Mouse (Mus musculus): Measurements from ENCODE around the gene Dpysl5.
A peak's percentile ranks its signal among the peaks of the same experiment; 100 is the strongest.

Gene Dpysl5

DNA sequence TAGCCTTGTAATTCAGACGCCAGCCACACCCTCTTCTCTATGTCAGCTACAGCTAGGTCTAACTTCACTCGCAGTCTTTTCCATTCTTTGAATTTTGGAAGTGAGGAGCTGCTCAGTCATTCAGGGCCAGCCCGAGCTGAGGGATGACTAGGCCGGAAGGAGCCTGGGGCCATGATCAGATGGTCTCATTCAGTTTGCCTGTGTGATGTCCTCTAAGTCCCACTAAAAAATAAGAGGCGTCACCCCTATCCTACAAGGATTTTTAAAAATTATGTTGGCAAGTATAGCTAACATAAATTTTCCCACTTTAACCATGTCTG, 52.1 kb downstream of the Dpysl5 start:
- DNase-seq (ENCODE audit: low spot score in 2 of 2) = no peak

DNA sequence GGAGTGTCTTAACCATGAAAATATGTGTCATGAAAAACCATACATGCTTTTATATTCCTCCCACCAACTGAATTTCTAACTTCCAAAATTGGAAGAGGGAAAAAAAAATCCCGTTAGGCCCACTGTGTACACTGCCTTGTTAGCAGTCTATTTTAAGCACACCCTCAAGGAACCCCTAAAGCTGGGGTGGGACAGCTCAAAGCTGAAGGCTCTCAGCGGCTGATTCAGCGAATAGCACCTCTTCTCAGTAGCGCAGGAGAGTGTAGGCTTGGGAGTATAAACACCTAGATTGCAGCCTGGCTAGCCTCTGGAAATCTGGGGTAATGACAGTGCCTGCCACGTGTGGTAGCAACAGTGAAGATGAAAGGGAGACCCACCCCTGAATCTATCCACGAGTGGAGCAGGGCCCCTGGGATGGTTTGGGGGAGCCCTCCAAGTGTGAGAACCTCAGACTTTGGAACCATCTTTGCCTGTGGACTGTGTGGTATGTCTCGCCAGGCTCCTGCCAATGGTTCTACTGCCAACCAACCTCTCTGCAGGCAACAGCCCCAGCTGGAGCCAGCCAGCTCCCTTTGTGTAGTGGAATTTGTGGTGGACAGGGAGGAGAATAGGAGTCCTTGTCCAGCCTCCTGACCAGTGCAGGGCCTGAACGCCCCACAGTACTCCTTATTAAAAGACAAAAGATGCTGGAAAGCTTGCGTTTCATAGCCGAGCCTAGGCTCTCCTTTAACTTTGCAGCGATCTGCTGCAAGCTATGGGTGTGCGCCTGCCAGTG, 54.4 kb downstream of the Dpysl5 start:
- no peak for DNase-seq (ENCODE audit: low spot score in 2 of 2)

DNA sequence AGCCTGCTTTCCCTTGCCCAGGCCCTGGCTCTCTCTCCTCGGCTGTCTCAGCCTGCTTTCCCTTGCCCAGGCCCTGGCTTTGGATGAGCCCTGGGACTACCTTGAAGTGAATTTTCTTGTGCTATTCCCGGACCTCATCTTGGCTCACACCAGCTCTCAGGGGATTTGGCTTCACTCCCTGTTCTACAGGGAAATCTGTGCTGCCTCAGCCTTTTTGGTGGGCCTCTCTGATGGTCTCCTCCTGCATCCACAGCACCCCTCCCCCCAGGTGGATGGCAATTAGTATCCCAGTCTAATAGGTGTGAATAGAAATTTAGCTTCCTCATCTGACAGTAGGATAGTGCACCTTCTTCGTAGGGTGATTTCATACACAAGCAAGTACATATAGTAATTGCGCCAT, 56.7 kb downstream of the Dpysl5 start:
- DNase-seq (ENCODE audit: low spot score in 2 of 2) = no peak

DNA sequence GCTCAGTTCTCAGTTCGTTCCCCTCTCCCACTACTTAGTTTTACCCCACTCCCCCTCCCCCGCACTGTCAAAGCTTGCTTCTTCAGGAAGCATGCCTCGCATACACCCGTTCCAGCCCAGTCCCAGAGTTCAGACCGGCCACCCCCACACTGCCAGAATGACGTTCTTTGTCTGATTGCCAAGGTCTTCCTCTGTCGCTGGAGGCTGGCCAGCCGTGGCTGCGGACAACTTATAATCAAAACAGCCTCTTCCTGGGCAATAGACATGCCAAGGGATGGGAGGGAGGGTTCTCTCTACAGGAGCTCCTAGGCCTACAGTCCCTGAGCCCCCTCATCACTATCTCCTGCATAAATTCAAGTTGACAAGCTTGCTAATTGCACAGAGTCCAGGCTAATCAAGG, 57.2 kb downstream of the Dpysl5 start:
- no peak for DNase-seq (ENCODE audit: low spot score in 2 of 2)

DNA sequence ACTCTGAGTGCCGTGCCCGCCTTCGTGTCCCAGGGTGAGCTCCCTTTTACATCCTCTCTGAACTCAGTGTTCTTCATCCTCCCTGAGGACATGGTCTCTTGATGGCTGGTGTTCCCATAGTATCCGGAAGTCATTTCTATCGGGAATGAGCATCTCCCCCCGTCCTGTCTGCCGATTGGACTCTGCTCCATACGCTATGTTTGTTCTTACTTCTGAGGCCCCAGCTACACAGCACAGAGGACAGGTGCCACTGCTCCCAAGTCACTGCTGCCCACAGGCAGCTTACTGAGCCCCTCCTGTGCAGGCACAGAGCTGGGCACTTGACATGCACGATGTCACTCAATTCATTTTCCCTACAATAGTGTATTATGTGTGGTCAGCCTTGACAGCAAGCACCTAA, 57.7 kb downstream of the Dpysl5 start:
- no peak for DNase-seq (ENCODE audit: low spot score in 2 of 2)

DNA sequence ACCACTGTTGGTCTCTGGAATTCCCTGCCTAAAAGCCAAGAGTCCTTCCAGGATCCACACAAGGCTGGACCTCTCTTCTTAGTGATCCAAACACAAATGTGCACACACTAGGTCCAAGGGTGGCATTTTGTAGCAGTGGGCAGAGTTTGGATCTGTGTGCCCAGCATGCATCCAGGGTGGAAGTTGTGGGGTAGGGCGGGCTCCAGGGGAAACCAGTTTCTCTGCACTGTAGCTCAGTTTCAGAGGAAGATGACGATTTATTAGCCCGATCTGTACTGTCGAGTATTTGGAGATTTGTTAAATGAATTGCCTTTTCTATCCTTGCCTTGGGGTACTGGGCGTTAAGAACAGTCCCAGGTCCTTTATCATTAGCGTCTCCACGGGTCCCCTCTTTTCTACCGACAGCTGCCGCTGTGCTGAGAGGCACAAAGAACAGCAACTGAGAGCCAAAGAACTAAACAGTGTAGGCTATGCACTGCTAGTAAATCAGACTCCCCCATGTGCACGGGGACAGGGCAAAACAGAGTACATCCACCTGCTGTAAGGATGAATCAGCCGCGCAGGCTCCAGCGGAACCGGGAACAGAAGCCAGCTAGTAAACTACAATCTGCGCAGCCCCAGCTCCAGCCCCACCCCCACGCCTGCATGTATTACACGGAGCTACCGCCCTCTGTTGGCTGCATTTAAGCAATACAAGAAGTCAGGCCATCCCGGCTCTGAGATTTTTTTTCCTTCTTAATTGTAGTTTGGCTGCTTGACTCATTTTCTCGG, 63.4 kb downstream of the Dpysl5 start:
- DNase-seq (ENCODE audit: low spot score in 2 of 2) = peak; percentile 70 to 75

DNA sequence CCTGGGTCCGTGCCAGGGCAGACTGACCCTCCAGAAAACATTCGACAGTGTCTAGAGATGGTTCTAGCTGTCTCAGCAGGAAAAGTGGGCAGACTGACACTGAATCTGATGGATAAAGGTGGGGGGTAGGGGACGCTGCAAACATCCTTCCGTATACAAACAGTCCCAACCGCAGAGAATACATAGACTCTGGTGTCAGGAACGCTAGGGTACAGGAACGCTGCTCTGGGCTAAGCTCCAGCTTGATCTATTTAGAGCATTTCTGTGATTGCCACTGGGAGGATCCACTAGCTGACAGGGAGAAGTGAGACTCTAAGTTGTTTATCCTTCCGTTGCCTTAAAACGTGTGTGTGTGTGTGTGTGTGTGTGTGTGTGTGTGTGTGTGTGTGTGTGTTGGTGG, 69.3 kb downstream of the Dpysl5 start:
- no peak for DNase-seq (ENCODE audit: low spot score in 2 of 2)

DNA sequence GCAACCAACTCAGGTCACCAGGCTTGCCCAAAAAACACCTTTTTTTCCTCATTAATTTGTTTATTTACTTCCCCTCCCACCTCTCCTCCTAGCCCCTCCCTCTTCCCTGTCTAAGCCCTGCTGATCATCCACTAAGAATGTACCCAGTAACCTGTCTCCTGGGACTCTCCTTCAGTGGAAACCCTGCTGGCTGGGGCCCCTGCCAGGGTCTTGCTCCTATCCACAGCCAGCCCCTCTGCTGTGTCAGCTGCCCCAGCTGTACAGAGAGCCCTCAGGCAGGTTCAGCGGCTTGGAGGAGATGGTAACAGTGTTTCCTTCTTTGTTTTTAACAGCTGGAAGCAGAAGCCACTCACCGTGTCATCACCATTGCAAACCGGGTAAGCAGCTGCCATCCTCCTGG, 69.8 kb downstream of the Dpysl5 start:
- no peak for DNase-seq (ENCODE audit: low spot score in 2 of 2)

DNA sequence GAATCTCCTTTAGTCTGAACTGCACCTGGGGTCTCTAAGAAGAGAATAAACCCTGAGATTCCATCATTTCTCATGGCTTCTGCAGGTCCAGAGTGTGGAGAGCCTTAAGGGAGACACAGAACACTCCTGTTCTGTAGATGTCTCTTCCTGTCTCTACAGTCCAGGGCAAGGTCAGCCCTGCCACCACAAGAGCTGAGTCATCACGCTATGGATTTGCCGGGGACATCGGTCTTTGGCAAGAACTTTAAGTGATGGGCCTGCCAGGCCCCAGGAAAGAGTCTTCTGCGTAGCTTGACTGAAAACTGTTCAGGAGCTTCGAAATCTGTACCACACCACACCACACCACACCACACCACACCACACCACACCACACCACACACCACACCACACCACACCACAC, 76.0 kb downstream of the Dpysl5 start:
- DNase-seq (ENCODE audit: low spot score in 2 of 2) = no peak

DNA sequence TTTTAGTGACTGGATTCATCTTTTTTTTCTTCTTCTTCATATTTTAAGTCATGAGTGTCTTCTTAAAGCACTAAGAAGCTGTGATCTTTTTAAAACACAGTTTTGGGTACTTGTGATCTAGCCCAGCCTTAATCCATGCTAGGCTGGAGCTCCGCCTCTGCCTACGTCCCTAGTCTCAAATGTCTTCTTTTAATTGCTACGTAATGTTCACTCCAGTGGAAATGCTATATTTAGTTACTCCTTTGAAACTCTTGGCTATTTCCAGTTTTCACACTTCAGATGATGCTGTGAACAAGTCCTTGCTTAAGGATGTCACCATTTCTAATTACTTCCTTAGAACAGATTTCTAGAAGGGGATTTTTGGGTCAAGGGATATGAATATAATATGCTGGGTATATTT, 78.7 kb downstream of the Dpysl5 start:
- no peak for DNase-seq (ENCODE audit: low spot score in 2 of 2)

DNA sequence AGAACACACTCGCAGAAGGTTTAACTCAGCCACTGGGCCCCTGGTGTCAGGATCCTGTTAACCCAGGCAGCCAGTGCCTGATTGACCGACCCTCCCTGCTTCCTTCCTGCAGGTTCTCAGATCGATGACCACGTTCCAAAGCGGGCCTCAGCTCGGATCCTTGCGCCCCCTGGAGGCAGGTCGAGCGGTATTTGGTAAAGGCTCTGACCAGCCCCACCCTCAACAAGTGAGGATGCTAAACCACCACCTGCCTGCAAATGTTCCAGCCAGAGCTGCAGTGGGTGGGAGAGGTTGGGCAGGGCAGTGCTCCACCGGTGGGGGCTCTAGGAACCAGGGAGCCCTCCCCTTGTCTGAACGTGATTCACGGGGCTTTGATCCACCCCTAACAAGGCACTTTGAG, 84.8 kb downstream of the Dpysl5 start:
- peak; percentile 61 to 62 for DNase-seq (ENCODE audit: low spot score in 2 of 2)

DNA sequence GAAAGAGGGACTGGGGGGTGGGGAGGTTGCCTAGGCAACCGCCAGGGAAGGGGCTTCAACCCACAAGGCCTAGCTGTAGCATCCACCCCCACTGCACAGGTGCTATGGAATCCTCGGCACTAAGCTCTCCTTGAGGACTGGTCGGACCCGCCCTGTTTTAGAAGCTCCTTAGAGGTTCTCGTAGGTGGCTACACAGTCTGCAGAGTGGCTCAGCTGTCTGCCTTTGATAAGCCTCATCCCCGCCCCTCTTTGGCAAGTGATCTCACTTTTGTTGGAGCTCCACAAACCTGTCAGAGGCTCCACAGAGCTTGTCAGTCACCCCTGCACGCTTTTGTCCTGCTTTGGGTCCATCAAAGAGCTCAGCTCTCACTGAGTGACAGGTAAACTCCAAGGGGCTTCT, 86.1 kb downstream of the Dpysl5 start:
- peak; percentile 40 to 66 for DNase-seq (ENCODE audit: low spot score in 2 of 2)

DNA sequence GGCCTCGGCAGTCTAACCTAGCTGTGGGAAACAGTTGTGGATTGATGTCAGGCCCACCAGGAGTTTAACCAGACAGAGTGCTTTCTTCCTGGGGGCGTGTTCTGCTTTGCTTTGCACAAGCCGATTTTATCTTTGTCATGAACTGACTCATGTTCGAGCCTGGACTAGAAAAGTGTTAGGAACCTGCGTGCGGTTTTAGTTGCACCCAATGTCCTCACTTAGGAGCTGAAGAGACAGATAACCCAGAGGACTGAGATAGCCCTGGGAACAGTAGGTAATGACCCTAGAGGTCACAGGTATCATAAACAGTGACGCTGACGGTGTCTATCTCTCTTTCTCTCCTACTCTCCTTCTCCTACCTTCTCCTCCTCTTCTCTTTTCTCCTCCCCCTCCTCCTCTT, 86.6 kb downstream of the Dpysl5 start:
- no peak for DNase-seq (ENCODE audit: low spot score in 2 of 2)

DNA sequence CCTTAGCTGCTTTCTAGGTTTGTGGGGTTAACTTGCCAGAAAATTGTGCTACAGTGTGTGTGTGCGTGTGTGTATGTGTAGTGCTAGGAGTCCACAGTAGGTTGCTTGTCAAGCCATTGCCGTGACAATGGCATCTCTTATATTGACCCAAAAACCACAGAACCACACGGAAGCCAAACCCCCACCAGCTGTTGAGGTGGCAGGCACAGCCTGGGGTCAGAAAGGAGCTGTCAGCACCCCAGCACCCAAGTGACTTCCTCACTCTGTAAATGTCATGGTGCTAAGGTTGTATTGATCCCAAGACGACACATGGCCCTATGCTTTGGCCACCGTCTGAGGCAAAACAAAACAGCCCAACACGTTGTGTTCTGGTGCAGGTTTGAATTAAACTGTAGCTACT, 87.6 kb downstream of the Dpysl5 start:
- DNase-seq (ENCODE audit: low spot score in 2 of 2) = no peak

DNA sequence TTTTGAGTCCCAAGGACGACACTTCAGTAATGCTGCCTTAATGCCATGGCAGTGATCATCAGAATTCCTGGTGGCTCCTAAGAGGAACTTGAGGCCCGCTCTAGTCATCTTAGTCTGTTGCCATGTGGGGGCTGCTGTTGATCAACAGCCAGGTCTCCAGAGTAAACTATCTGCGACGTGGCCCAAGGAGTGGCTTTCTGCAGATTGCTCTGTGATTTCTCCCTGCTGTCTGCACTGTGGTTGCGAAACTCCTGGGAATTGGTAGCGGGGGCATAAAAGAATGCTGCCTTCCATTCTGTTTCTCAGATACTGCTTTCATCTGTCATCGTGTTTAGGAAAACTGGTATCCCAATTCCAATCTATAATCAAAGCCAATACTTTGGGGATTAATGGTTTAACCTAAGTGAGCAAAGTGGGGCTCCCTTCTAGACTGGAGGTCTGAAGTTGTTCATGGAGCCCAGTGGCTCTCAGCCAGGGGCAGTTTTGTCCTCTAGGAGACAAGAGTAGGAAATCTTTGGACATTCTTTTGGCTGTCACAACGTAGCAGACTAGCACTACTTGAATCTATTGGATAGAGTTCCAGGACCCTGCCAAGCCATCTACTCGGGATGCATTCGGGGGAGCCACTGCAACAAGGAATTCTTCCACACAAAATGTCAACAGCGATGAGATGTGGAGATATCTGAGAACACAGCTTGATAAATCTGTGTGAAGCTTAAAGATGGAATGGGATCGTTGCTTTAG, 91.5 kb downstream of the Dpysl5 start:
- DNase-seq (ENCODE audit: low spot score in 2 of 2) = no peak

DNA sequence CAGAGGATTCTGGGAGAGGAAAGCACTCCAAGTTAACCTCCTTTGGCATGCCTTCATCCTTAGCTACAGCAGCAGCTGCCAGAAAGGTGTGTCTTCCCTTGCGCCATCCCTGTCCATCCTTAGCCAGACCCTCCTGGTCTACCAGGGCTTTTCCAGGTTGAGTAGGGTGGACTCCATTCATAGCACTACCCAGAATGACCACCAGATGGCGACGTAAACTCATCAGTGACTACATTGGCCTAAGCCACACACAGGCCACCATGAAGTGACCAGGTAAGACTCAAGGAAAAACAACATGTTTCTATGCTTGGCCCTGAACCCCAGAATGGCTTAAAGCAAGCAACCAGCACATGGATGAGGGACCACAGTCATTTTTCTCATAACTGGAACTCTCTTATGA, 94.7 kb downstream of the Dpysl5 start:
- peak; percentile 67 to 78 for DNase-seq (ENCODE audit: low spot score in 2 of 2)

DNA sequence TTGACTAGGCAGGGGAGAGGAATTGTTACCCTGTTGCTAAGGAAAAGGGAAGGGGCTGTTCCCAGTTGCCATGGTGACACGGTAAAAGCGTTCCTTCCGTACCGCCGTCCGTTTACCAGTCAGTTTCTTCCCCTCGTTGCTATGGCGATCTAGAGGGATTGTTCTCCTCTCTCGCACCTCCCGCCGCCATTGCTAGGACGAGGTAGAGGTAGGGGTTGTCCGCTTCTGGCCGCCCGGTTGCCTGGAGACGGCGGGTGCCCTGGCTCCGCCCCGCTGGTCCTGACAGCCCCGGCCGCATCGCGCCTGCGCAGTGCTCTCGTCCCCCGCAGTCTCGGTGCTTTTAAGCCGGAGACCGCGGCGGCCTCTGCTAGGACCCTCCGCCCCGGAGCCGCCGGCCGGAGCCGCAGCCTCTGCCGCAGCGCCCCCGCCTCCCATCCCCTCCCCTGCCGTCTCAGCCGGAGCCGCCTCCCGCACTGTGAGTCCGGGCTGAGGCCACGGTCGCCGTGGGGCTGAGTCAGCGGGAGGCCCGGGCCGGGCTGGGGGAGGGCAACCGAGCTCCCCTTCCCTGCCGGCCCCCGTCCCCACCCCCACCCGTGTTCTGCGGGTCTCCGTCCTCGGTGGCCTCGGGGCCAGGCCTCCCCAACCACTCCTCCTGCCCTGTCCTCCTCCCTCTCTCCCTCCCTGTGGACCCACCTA, 103.2 kb downstream of the Dpysl5 start, which contains the start of gene Mapre3:
Gene Mapre3, plus strand, starts transcription at position 218 of the 696 bp plus-strand sequence.
- DNase-seq (ENCODE audit: low spot score in 2 of 2) = peak; percentile 84 to 86

DNA sequence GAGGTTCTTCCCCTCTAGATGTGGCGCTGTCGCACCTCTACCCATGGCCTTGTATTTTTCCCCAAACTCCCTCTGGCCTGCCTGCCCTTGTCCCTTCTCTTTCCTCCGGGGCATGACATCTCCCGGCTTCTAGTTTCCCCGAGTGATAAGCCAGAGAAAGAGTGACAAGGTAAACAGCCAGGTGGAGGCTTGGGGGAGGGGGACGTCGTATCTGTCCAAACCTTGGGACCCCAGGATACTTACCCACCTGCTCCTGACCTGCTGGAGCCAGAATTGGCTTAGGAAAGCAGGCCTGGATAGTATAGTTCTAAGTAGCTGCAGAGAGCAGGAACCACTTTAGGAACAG, 103.7 kb downstream of the Dpysl5 start:
- DNase-seq (ENCODE audit: low spot score in 2 of 2) = no peak

DNA sequence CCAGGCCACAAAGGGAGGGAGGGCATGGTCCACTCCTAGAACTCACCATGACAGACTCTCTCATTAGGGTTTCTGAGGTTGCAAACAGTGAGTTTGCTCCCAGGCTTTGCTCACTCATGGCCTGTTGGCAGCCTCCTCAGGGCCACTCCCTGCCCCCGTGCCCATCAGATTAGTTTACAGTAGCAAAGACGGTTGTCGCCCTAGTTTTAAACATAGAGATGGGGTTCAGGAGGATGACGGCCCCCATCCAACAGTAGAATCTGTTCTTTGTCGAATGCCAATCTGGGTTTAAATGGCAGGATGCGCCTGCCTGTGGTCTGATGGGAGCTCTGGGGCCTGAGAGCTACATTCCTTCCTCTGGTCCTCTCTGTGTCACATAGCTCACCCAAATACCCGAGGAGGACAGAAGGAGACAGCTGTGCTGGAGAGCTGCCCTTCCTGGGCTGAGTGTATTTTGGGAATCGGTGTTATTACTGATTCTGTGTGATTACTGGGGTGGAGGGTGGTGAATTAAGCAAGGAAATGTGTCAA, 105.0 kb downstream of the Dpysl5 start:
- no peak for DNase-seq (ENCODE audit: low spot score in 2 of 2)

DNA sequence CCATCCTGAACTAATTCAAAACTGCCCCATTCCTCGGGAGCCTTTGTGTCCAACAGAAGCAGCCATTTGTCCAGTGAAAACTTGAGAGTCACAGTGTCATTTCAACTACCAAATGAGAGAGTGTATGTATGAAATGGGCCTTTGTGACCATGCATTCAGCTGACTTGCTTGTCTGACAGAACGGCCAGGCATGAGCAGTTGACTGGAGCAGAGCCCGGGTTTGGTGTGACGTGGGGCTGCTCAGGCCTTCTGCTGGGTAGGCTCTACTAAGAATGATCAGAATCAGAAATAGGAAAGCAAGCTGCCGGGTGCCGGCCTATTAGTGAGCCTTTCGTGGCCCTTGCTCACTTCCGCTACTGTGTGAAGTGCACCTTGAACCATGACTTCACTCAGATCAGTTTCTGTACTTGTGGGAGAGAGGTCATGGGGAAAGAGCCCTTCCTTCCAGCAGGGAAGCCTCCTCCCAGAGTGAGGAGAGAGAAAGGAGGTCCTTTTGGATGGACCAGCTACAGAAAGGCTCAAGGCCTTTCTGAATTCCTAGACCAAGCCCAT, 107.5 kb downstream of the Dpysl5 start:
- no peak for DNase-seq (ENCODE audit: low spot score in 2 of 2)

DNA sequence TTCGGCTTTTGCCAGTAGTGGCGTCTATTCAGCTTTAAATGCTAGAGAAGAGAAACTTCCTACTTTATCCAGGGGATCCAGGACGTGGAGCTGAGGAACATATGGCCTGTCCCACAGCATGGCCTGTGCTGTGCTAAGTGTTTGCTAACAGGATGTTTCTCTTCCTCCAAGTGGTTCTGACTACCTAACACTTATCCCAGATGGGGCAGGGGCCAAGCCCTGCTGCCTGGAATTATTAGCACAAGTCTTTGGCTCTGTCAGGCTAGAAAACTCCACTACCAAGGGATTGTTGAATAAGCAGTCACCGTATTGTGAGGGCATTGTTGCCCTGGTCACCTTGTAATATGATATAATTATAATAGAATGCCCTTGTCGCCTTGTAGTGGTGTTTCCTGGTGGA, 111.3 kb downstream of the Dpysl5 start:
- no peak for DNase-seq (ENCODE audit: low spot score in 2 of 2)

DNA sequence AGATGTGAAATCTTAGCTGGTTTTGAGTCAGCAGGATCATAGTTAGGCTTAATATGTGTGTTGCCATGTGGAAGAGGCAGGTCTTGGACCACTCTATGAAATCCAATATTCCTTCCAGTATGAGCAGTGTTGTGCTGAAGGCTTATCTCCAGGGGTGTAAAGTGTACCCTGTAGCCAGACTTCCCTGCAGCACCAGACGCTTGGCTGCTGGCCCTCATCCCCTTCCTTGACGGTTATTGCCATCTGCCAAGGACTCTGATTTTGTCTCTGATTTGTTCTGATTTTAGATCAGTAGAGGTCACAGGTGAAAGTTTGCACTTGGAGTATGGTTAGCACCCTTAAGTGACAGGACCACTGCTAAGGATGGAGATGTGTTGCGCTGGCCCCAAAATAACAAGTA, 111.7 kb downstream of the Dpysl5 start:
- DNase-seq (ENCODE audit: low spot score in 2 of 2) = no peak
